Mouse (Mus musculus) heart, postnatal 0 days (tissue): ENCODE data around the gene Mfng. TPM values are rescaled to one million over a fixed set of nuclear protein-coding genes. Genes with fewer than 3 reads are reported as not detected.

ENCODE experiments used
- ATAC-seq: fragments of 200-750 bp; cut with Nextera tagmentation; 2 replicates; pipeline ENCODE4 v1.8.0; 2017; ENCODE audit warnings: low read depth, moderate number of reproducible peaks, moderate library complexity; ENCODE audit not compliant: insufficient read depth
- DNase-seq: peaks from one replicate; pipeline ENCODE4 v3.0.0-alpha.2; 2016; ENCODE audit warnings: low spot score
- H3K27ac ChIP-seq: fragments of 300-500 bp; sonication (generic); 2 replicates; pipeline ENCODE4 v1.5.1; 2014; ENCODE audit warnings: low read depth, mild to moderate bottlenecking
- H3K27me3 ChIP-seq: fragments of 300-500 bp; sonication (generic); 2 replicates; pipeline ENCODE4 v1.6.1; 2014; ENCODE audit warnings: low read length, mixed read lengths; ENCODE audit not compliant: control insufficient read depth, insufficient read depth
- H3K36me3 ChIP-seq: fragments of 300-500 bp; sonication (generic); replicated peaks from 2 replicates; pipeline ENCODE4 v1.6.1; 2014; ENCODE audit warnings: low read length, mixed read lengths; ENCODE audit not compliant: control insufficient read depth, insufficient read depth
- H3K4me1 ChIP-seq: fragments of 300-500 bp; sonication (generic); 2 replicates; pipeline ENCODE4 v1.6.1; 2014; ENCODE audit warnings: antibody characterized with exemption; ENCODE audit not compliant: control insufficient read depth, insufficient read depth
- H3K4me2 ChIP-seq: fragments of 300-500 bp; sonication (generic); 2 replicates; pipeline ENCODE4 v1.6.1; 2014; ENCODE audit warnings: low read depth, mild to moderate bottlenecking, low read length, moderate library complexity
- H3K4me3 ChIP-seq: fragments of 300-500 bp; sonication (generic); 2 replicates; pipeline ENCODE4 v1.5.1; 2014; ENCODE audit warnings: low read depth, low read length
- H3K9ac ChIP-seq: fragments of 300-500 bp; sonication (generic); replicated peaks from 2 replicates; pipeline ENCODE4 v1.6.1; 2014; ENCODE audit warnings: low read depth, low read length, mixed read lengths
- H3K9me3 ChIP-seq: fragments of 300-500 bp; sonication (generic); replicated peaks from 2 replicates; pipeline ENCODE4 v1.6.1; 2016; ENCODE audit warnings: low read length; ENCODE audit not compliant: control insufficient read depth
- CTCF ChIP-seq: IDR thresholded peaks from 2 replicates; pipeline ENCODE4 v1.5.1; 2016; ENCODE audit warnings: antibody characterized with exemption, control low read depth, low read depth
- EP300 ChIP-seq: IDR thresholded peaks from 2 replicates; pipeline ENCODE4 v1.6.1; 2016; ENCODE audit warnings: antibody characterized with exemption, low read depth
- WGBS: fragments of 180-500 bp; shearing (Covaris S2); extraction: QIAGEN DNeasy Blood & Tissue Kit; methylation state at CpG from one replicate; pipeline ENCODE4 v1.1.7; 2014; 5-methylcytosine and 5-hydroxymethylcytosine counted together
- polyA plus RNA-seq: library from polyadenylated mRNA; unstranded; fragments of >200 nt; fragmentation: Nextera tagmentation; extraction: Ambion mirVana; gene quantifications from 2 replicates; pipeline ENCODE4 v1.2.1, GENCODE M21; 2015
- total RNA-seq: library from RNA; depleted of rRNA; stranded (reverse); fragments of >200 nt; gene quantifications from 2 replicates; pipeline ENCODE4 v1.2.3, GENCODE M21; 2014; ENCODE audit warnings: low replicate concordance; rRNA removed

The Mfng gene
- total RNA-seq (12.9 and 13.1 TPM in 2 replicates), polyA plus RNA-seq (13.0 and 13.4 TPM in 2 replicates)

GRCm38 (mm10) chr15:78773290-78773729, at the start of gene Mfng:
TSS of gene Mfng (minus strand) at chr15:78773475.
- H3K4me1 ChIP-seq: no peaks in the 10 kb centered on the region
- H3K27ac ChIP-seq: peak within 1 kb of the TSS; percentile 82
- H3K9ac ChIP-seq: peak within 1 kb of the TSS; percentile 12; the same call in 1 of the 2 replicates
- TF ChIP-seq CTCF: no peak
- TF ChIP-seq EP300: no peak
- peaks cover 19% of the 10 kb centered on the region for H3K36me3 ChIP-seq
- peak within 1 kb of the TSS; percentile 51 for H3K4me2 ChIP-seq
- 5% methylated on average over 9 of the region's 11 CpGs for WGBS
- no peaks in the 10 kb centered on the region for H3K9me3 ChIP-seq
- H3K27me3 ChIP-seq: no peaks in the 10 kb centered on the region
- H3K4me3 ChIP-seq: peak within 1 kb of the TSS; percentile 34
- DNase-seq (peak; percentile 63), ATAC-seq (peak; percentile 82)

GRCm38 (mm10) chr15:78816074-78816391, 42.8 kb upstream of the Mfng start:
- no peak for DNase-seq
- no peak overlapping the region for H3K4me3 ChIP-seq
- no peaks in the 10 kb centered on the region for H3K9me3 ChIP-seq
- 42% methylated on average over 6 of the region's 6 CpGs for WGBS
- no peaks in the 10 kb centered on the region for H3K36me3 ChIP-seq
- H3K4me2 ChIP-seq: no peak overlapping the region
- no peaks in the 10 kb centered on the region for H3K27me3 ChIP-seq
- no peak overlapping the region for H3K9ac ChIP-seq
- peaks cover 7% of the 10 kb centered on the region for H3K4me1 ChIP-seq
- 0 out of 2 replicates have a peak overlapping the region, but pooled peaks have one; percentile 27 for H3K27ac ChIP-seq
- ATAC-seq: 0 out of 2 replicates have a peak, but pooled peaks have one; percentile 14
- TF ChIP-seq CTCF: no peak

- Histone ChIP-seq H3K4me1 (peaks cover 7% of the 10 kb centered on the region), H3K9ac (no peak overlapping the region), H3K4me2 (no peak overlapping the region), H3K27ac (peak overlapping the region; percentile 27; the same call in 1 of the 2 replicates), H3K36me3 (no peaks in the 10 kb centered on the region), H3K9me3 (no peaks in the 10 kb centered on the region), H3K27me3 (no peaks in the 10 kb centered on the region), H3K4me3 (no peak overlapping the region)
- 20% methylated on average over 11 of the region's 11 CpGs for WGBS
- ATAC-seq: peak; percentile 30; the same call in 1 of the 2 replicates
- peak; percentile 63 for DNase-seq
- TF ChIP-seq CTCF (no peak), EP300 (no peak)
Observed at GRCm38 (mm10) chr15:78815314-78816073, 42.2 kb upstream of the Mfng start.

- H3K9ac ChIP-seq: no peak overlapping the region
- ATAC-seq: no peak
Observed at GRCm38 (mm10) chr15:78813603-78814002, 40.3 kb upstream of the Mfng start.

GRCm38 (mm10) chr15:78810146-78810545, 36.9 kb upstream of the Mfng start:
- H3K9me3 ChIP-seq: no peaks in the 10 kb centered on the region
- TF ChIP-seq EP300 (no peak), CTCF (no peak)
- no peak overlapping the region for H3K27ac ChIP-seq
- 36% methylated on average over 9 of the region's 9 CpGs for WGBS
- H3K4me3 ChIP-seq: no peak overlapping the region
- DNase-seq: no peak
- no peak for ATAC-seq
- no peak overlapping the region for H3K9ac ChIP-seq
- H3K27me3 ChIP-seq: no peaks in the 10 kb centered on the region
- H3K4me1 ChIP-seq: peaks cover 6% of the 10 kb centered on the region
- no peaks in the 10 kb centered on the region for H3K36me3 ChIP-seq
- H3K4me2 ChIP-seq: no peak overlapping the region

More at GRCm38 (mm10) chr15:78813603-78814002, 40.3 kb upstream of the Mfng start:
- no peak for DNase-seq
- H3K4me3 ChIP-seq: no peak overlapping the region
- no peaks in the 10 kb centered on the region for H3K27me3 ChIP-seq
- no peak for TF ChIP-seq EP300
- H3K27ac ChIP-seq: no peak overlapping the region
- no peak overlapping the region for H3K4me2 ChIP-seq
- H3K36me3 ChIP-seq: no peaks in the 10 kb centered on the region
- H3K4me1 ChIP-seq: peaks cover 7% of the 10 kb centered on the region
- no peaks in the 10 kb centered on the region for H3K9me3 ChIP-seq
- 77% methylated on average over 4 of the region's 4 CpGs for WGBS
